Mouse (Mus musculus) bone marrow macrophage, adult 2 months (primary cell): Measurements from ENCODE around the gene Lmod1.
A peak's percentile ranks its signal among the peaks of the same experiment; 100 is the strongest.

Experiments used
- CTCF ChIP-seq: IDR thresholded peaks from 2 replicates; pipeline ENCODE4 v1.5.1; 2012; ENCODE audit warnings: low read depth, mild to moderate bottlenecking, low read length, moderate library complexity
- POLR2A ChIP-seq: IDR thresholded peaks from 2 replicates; pipeline ENCODE4 v1.6.1; 2012; ENCODE audit warnings: mild to moderate bottlenecking, low read depth, low read length, borderline replicate concordance

DNA sequence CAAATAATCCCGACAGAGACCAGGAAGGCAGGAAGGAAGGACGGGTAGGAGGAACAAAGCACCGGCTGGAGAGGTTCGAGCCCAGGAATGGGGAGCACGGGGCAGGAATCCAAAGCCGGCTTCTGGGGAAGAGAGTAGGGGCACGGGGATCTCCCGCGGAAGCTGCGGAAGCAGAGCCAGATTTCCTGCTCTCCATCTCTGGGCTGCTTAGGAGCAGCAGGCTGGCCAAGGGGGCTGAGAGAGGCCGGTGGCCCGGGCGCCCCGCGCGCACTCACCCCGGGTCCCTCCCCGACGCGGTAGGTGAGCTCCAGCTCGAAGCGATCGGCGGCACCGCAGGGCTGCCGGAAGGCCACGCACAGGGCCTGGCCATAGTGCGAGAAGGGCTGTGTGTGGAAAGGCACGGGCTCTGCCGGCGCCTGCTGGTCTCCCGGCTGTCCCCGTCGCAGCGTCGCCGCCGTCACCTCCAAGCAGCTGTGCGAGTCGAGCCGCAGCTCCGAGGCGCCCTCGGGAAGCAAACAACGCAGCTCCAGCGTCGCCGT, 41.3 kb upstream of the Lmod1 start:
- TF ChIP-seq CTCF (0 out of 2 replicates have a peak, but pooled peaks have one; percentile 8), POLR2A (no peak)
